Mouse (Mus musculus): ENCODE data around the gene Prep.

GRCm38 (mm10) chr10:45026935-45027334, 40.1 kb upstream of the Prep start:
- no peak for TF ChIP-seq CTCF (IDR thresholded peaks at IDR 0.05; ENCODE audit: control insufficient read depth, insufficient read depth, insufficient replicate concordance, low read depth, low read length)
- TF ChIP-seq POLR2A (IDR thresholded peaks at IDR 0.05; ENCODE audit: control insufficient read depth, low read depth, low read length), result no peak

All from testis, adult 2 months (tissue).